8 mouse cellular contexts compared by ENCODE assay signal in genomic region chr19:57404502-57404848, GRCm38 (mm10). TPM values are rescaled to one million over a fixed set of nuclear protein-coding genes. Genes with fewer than 3 reads are reported as not detected.
DNase-seq lines count a peak whose midpoint lies in the region; ATAC-seq and TF ChIP-seq lines count a peak whose summit lies in the region.

No protein-coding gene starts in this region.

- H3K9me3 ChIP-seq in embryonic facial prominence, embryonic 12.5 days: no peaks in the 10 kb centered on the region
- H3K9me3 ChIP-seq in hindbrain, embryonic 11.5 days (ENCODE audit: control insufficient read depth, low read length): no peaks in the 10 kb centered on the region
- H3K9me3 ChIP-seq in midbrain, embryonic 14.5 days (ENCODE audit: control insufficient read depth, low read length): no peaks in the 10 kb centered on the region

- no peak overlapping the region for H3K27ac ChIP-seq in left cerebral cortex, adult 2 months
- 0 out of 2 replicates have a peak overlapping the region, but pooled peaks have one; percentile 17 for H3K27ac ChIP-seq in embryonic facial prominence, embryonic 12.5 days
- H3K27ac ChIP-seq in hindbrain, embryonic 11.5 days (ENCODE audit: low read depth, low read length): no peak overlapping the region
- H3K27ac ChIP-seq in midbrain, embryonic 14.5 days (replicated peaks; ENCODE audit: low read depth, low read length): no peak overlapping the region

- intact Hi-C loops in left cerebral cortex, adult 2 months (cut with DNase I): loop anchor here (1.0 to 2.0 kb wide), 2 partner anchors 48 to 239 kb away; partner anchors contain the start of gene Trub1

- H3K4me3 ChIP-seq in left cerebral cortex, adult 2 months: peak overlapping the region; percentile 24; the same call in 1 of the 2 replicates
- H3K4me3 ChIP-seq in embryonic facial prominence, embryonic 12.5 days: no peak overlapping the region
- no peak overlapping the region for H3K4me3 ChIP-seq in hindbrain, embryonic 11.5 days (ENCODE audit: low read depth, low read length)
- no peak overlapping the region for H3K4me3 ChIP-seq in midbrain, embryonic 14.5 days (replicated peaks; ENCODE audit: low read depth, low read length)

- ATAC-seq in embryonic facial prominence, embryonic 12.5 days (ENCODE audit: insufficient number of reproducible peaks, insufficient read depth, low FRiP score, low TSS enrichment): no peak
- ATAC-seq in hindbrain, embryonic 11.5 days (ENCODE audit: low FRiP score): peak; percentile 27
- ATAC-seq in midbrain, embryonic 14.5 days (ENCODE audit: low FRiP score, low TSS enrichment): no peak

- H3K27me3 ChIP-seq in embryonic facial prominence, embryonic 12.5 days: no peaks in the 10 kb centered on the region
- H3K27me3 ChIP-seq in hindbrain, embryonic 11.5 days (ENCODE audit: control insufficient read depth, insufficient read depth, low read length): no peaks in the 10 kb centered on the region
- no peaks in the 10 kb centered on the region for H3K27me3 ChIP-seq in midbrain, embryonic 14.5 days (ENCODE audit: control insufficient read depth, insufficient read depth, low read length)

- no peak for DNase-seq in left cerebral cortex, adult 2 months (ENCODE audit: extremely low spot score in 1 of 2, low spot score in 2 of 2)
- DNase-seq in left cerebral cortex, adult 18-20 months (ENCODE audit: low spot score in 2 of 2): no peak
- no peak for DNase-seq in hindbrain, embryonic 11.5 days (ENCODE audit: low spot score)
- no peak for DNase-seq in midbrain, embryonic 14.5 days
- DNase-seq in adrenal gland, adult 2 months: no peak
- DNase-seq in thymus, postnatal 10 days (ENCODE audit: low spot score in 2 of 2): no peak
- no peak for DNase-seq in adrenal gland, postnatal 14 days

- WGBS in embryonic facial prominence, embryonic 12.5 days: 12% methylated on average over 9 of the region's 9 CpGs
- WGBS in hindbrain, embryonic 11.5 days: 11% methylated on average over 9 of the region's 9 CpGs
- WGBS in midbrain, embryonic 14.5 days: 9% methylated on average over 9 of the region's 9 CpGs

- no peak for TF ChIP-seq CTCF in left cerebral cortex, adult 2 months (IDR thresholded peaks at IDR 0.05)

- no peak overlapping the region for H3K9ac ChIP-seq in embryonic facial prominence, embryonic 12.5 days
- H3K9ac ChIP-seq in hindbrain, embryonic 11.5 days (ENCODE audit: low read depth, low read length): no peak overlapping the region
- H3K9ac ChIP-seq in midbrain, embryonic 14.5 days (replicated peaks; ENCODE audit: low read length): no peak overlapping the region

- H3K36me3 ChIP-seq in embryonic facial prominence, embryonic 12.5 days: no peaks in the 10 kb centered on the region
- H3K36me3 ChIP-seq in hindbrain, embryonic 11.5 days (ENCODE audit: control insufficient read depth, insufficient read depth, low read length): no peaks in the 10 kb centered on the region
- H3K36me3 ChIP-seq in midbrain, embryonic 14.5 days (ENCODE audit: control insufficient read depth, insufficient read depth, low read length): no peaks in the 10 kb centered on the region

- H3K4me1 ChIP-seq in embryonic facial prominence, embryonic 12.5 days: 0 out of 2 replicates have a peak, but pooled peaks cover 7% of the 10 kb centered on the region
- H3K4me1 ChIP-seq in hindbrain, embryonic 11.5 days (replicated peaks; ENCODE audit: control insufficient read depth, insufficient read depth, low read length): no peaks in the 10 kb centered on the region
- H3K4me1 ChIP-seq in midbrain, embryonic 14.5 days (ENCODE audit: control insufficient read depth, insufficient read depth, low read length): peaks cover 14% of the 10 kb centered on the region; the same call in 1 of the 2 replicates

- H3K4me2 ChIP-seq in embryonic facial prominence, embryonic 12.5 days (replicated peaks): peak overlapping the region; percentile 27
- peak overlapping the region; percentile 18; the same call in 1 of the 2 replicates for H3K4me2 ChIP-seq in hindbrain, embryonic 11.5 days (replicated peaks; ENCODE audit: low read depth, low read length)
- peak overlapping the region; percentile 23 for H3K4me2 ChIP-seq in midbrain, embryonic 14.5 days (ENCODE audit: low read length)

RNA-seq across cellular contexts. Expression of gene Fam160b1, which starts 44.0 kb away (rescaled TPM):
- 10 to 100 TPM; 24.2 to 27.1 TPM for total RNA-seq in left cerebral cortex, adult 2 months (2021)
- total RNA-seq in left cerebral cortex, adult 18-20 months (2021): 10 to 100 TPM; 25.3 to 26.3 TPM
- 18.3 and 18.4 TPM in 2 replicates for polyA plus RNA-seq in embryonic facial prominence, embryonic 12.5 days (2016; fragmentation: Nextera tagmentation; extraction: Ambion mirVana)
- 14.2 and 15.4 TPM in 2 replicates for polyA plus RNA-seq in hindbrain, embryonic 11.5 days (2014; fragmentation: Nextera tagmentation; extraction: Ambion mirVana)
- polyA plus RNA-seq in midbrain, embryonic 14.5 days (2014; fragmentation: Nextera tagmentation; extraction: Ambion mirVana): 16.2 and 18.6 TPM in 2 replicates
- total RNA-seq in adrenal gland, adult 2 months (2021): 10 to 100 TPM; 19.4 to 20.6 TPM
- polyA plus RNA-seq in adrenal gland, adult 2 months (2012; rRNA removed): 9.6 and 10.6 TPM in 2 replicates
- 21.3 and 24.4 TPM in 2 replicates for total RNA-seq in adrenal gland, postnatal 14 days (2021)

RNA-seq across cellular contexts. Expression of gene Trub1, which starts 48.2 kb away (rescaled TPM):
- 10 to 100 TPM; 14.3 to 18.9 TPM for total RNA-seq in left cerebral cortex, adult 2 months (2021)
- 10 to 100 TPM; 18.5 to 18.8 TPM for total RNA-seq in left cerebral cortex, adult 18-20 months (2021)
- polyA plus RNA-seq in embryonic facial prominence, embryonic 12.5 days (2016; fragmentation: Nextera tagmentation; extraction: Ambion mirVana): 26.3 and 27.2 TPM in 2 replicates
- polyA plus RNA-seq in hindbrain, embryonic 11.5 days (2014; fragmentation: Nextera tagmentation; extraction: Ambion mirVana): 14.8 and 17.8 TPM in 2 replicates
- 13.1 and 15.6 TPM in 2 replicates for polyA plus RNA-seq in midbrain, embryonic 14.5 days (2014; fragmentation: Nextera tagmentation; extraction: Ambion mirVana)
- total RNA-seq in adrenal gland, adult 2 months (2021): 10 to 100 TPM; 13.9 to 15.1 TPM
- polyA plus RNA-seq in adrenal gland, adult 2 months (2012; rRNA removed): 9.9 and 11.8 TPM in 2 replicates
- 15.8 and 24.4 TPM in 2 replicates for total RNA-seq in adrenal gland, postnatal 14 days (2021)
